Mouse (Mus musculus) forebrain, embryonic 13.5 days (tissue): ENCODE measurements around the gene Ccdc115. TPM values are rescaled to one million over a fixed set of nuclear protein-coding genes. Genes with fewer than 3 reads are reported as not detected.
"Not testable (repeated sequence)": the region's sequence is repeated elsewhere in the genome, so short reads cannot be mapped to it uniquely, and the experiment has no call there.

Experiments used
- ATAC-seq: fragments of 200-750 bp; cut with Nextera tagmentation; 2 replicates; pipeline ENCODE4 v1.8.0; 2017
- H3K27ac ChIP-seq: fragments of 300-500 bp; sonication (generic); 2 replicates; pipeline ENCODE4 v1.5.1; 2015; ENCODE audit warnings: inconsistent platforms, mild to moderate bottlenecking, moderate library complexity
- H3K27me3 ChIP-seq: fragments of 300-500 bp; sonication (generic); 2 replicates; pipeline ENCODE4 v1.6.1; 2015; ENCODE audit warnings: mild to moderate bottlenecking, inconsistent platforms
- H3K36me3 ChIP-seq: fragments of 300-500 bp; sonication (generic); 2 replicates; pipeline ENCODE4 v1.6.1; 2015; ENCODE audit warnings: mild to moderate bottlenecking, inconsistent platforms; ENCODE audit not compliant: poor library complexity, severe bottlenecking
- H3K4me1 ChIP-seq: fragments of 300-500 bp; sonication (generic); 2 replicates; pipeline ENCODE4 v1.6.1; 2015; ENCODE audit warnings: inconsistent platforms
- H3K4me2 ChIP-seq: fragments of 300-500 bp; sonication (generic); 2 replicates; pipeline ENCODE4 v1.6.1; 2015; ENCODE audit warnings: inconsistent platforms, mild to moderate bottlenecking, moderate library complexity
- H3K4me3 ChIP-seq: fragments of 300-500 bp; sonication (generic); 2 replicates; pipeline ENCODE4 v1.5.1; 2015; ENCODE audit warnings: mild to moderate bottlenecking, inconsistent platforms
- H3K9ac ChIP-seq: fragments of 300-500 bp; sonication (generic); 2 replicates; pipeline ENCODE4 v1.6.1; 2015; ENCODE audit warnings: mild to moderate bottlenecking, inconsistent platforms
- H3K9me3 ChIP-seq: fragments of 300-500 bp; sonication (generic); replicated peaks from 2 replicates; pipeline ENCODE4 v1.6.1; 2016; ENCODE audit warnings: inconsistent platforms
- WGBS: fragments of 180-500 bp; shearing (Covaris S2); methylation state at CpG from one replicate; pipeline ENCODE4 v1.1.7; 2015; 5-methylcytosine and 5-hydroxymethylcytosine counted together
- polyA plus RNA-seq: library from polyadenylated mRNA; unstranded; fragments of >200 nt; fragmentation: Nextera tagmentation; extraction: Ambion mirVana; gene quantifications from 2 replicates; pipeline ENCODE4 v1.2.1, GENCODE M21; 2015

Ccdc115 gene
- polyA plus RNA-seq, 1 experiment from 2014 or later = 68.2 TPM

GRCm38 (mm10) chr1:34468051-34468450 is 28.6 kb upstream of the Ccdc115 start:
- 65% methylated on average over 3 of the region's 3 CpGs for WGBS
- ATAC-seq = no peak
- no peak overlapping the region for H3K27ac ChIP-seq
- no peak overlapping the region for H3K4me3 ChIP-seq
- peaks cover 23% of the 10 kb centered on the region for H3K27me3 ChIP-seq
- no peak overlapping the region for H3K4me2 ChIP-seq
- no peaks in the 10 kb centered on the region for H3K36me3 ChIP-seq
- no peak overlapping the region for H3K9ac ChIP-seq
- no peaks in the 10 kb centered on the region for H3K9me3 ChIP-seq
- peaks cover 8% of the 10 kb centered on the region for H3K4me1 ChIP-seq

- 81% methylated on average over 6 of the region's 6 CpGs for WGBS
- H3K27ac ChIP-seq = no peak overlapping the region
- H3K4me1 ChIP-seq = no peaks in the 10 kb centered on the region
- H3K9me3 ChIP-seq = no peaks in the 10 kb centered on the region
- H3K4me3 ChIP-seq = no peak overlapping the region
- H3K36me3 ChIP-seq = no peaks in the 10 kb centered on the region
- H3K4me2 ChIP-seq = no peak overlapping the region
- H3K27me3 ChIP-seq = peaks cover 12% of the 10 kb centered on the region
- no peak for ATAC-seq
- no peak overlapping the region for H3K9ac ChIP-seq
These were observed 26.0 kb upstream of the Ccdc115 start for GRCm38 (mm10) chr1:34465445-34465844.

- no peak for ATAC-seq
- Histone ChIP-seq H3K9ac (no peak overlapping the region), H3K27ac (no peak overlapping the region), H3K4me1 (peaks cover 4% of the 10 kb centered on the region), H3K36me3 (no peaks in the 10 kb centered on the region), H3K4me3 (no peak overlapping the region), H3K4me2 (no peak overlapping the region), H3K9me3 (no peaks in the 10 kb centered on the region), H3K27me3 (peaks cover 21% of the 10 kb centered on the region)
- WGBS = 91% methylated on average over 8 of the region's 8 CpGs
These were observed 24.9 kb upstream of the Ccdc115 start for GRCm38 (mm10) chr1:34464310-34464817.

GRCm38 (mm10) chr1:34462766-34463165 is 23.3 kb upstream of the Ccdc115 start:
- Histone ChIP-seq H3K4me3 (no peak overlapping the region), H3K27ac (no peak overlapping the region), H3K27me3 (peaks cover 37% of the 10 kb centered on the region), H3K9ac (no peak overlapping the region), H3K9me3 (no peaks in the 10 kb centered on the region), H3K4me2 (no peak overlapping the region), H3K4me1 (peaks cover 4% of the 10 kb centered on the region), H3K36me3 (no peaks in the 10 kb centered on the region)
- no peak for ATAC-seq
- WGBS = 14% methylated on average over 7 of the region's 7 CpGs

- 1% methylated on average over 15 of the region's 15 CpGs for WGBS
These were observed 20.6 kb upstream of the Ccdc115 start for GRCm38 (mm10) chr1:34460061-34460441.

GRCm38 (mm10) chr1:34459284-34460060 is 20.0 kb upstream of the Ccdc115 start, which contains the start of gene Ptpn18:
Gene Ptpn18, plus strand, starts transcription at chr1:34459762.
- peaks cover 4% of the 10 kb centered on the region for H3K4me1 ChIP-seq
- H3K27me3 ChIP-seq = peaks cover 46% of the 10 kb centered on the region
- no peaks in the 10 kb centered on the region for H3K36me3 ChIP-seq
- no peaks in the 10 kb centered on the region for H3K9me3 ChIP-seq
- ATAC-seq = peak; percentile 96
- H3K9ac ChIP-seq = peak within 1 kb of the TSS; percentile 66
- H3K27ac ChIP-seq = no peak within 1 kb of the TSS
- H3K4me3 ChIP-seq = peak within 1 kb of the TSS; percentile 59
- peak within 1 kb of the TSS; percentile 93 for H3K4me2 ChIP-seq
- under 1% methylated on average over 47 of the region's 48 CpGs for WGBS

More at GRCm38 (mm10) chr1:34460061-34460441, 20.6 kb upstream of the Ccdc115 start:
- Histone ChIP-seq H3K36me3 (no peaks in the 10 kb centered on the region), H3K4me2 (peak overlapping the region; percentile 93), H3K9ac (peak overlapping the region; percentile 66), H3K9me3 (no peaks in the 10 kb centered on the region), H3K27me3 (peaks cover 46% of the 10 kb centered on the region), H3K4me1 (peaks cover 4% of the 10 kb centered on the region), H3K27ac (no peak overlapping the region), H3K4me3 (peak overlapping the region; percentile 59)
- no peak; the same call in 1 of the 2 replicates for ATAC-seq

GRCm38 (mm10) chr1:34458431-34458830 is 19.0 kb upstream of the Ccdc115 start:
- Histone ChIP-seq H3K36me3 (no peaks in the 10 kb centered on the region), H3K27ac (no peak overlapping the region), H3K4me3 (no peak overlapping the region), H3K27me3 (peaks cover 46% of the 10 kb centered on the region), H3K4me1 (peaks cover 4% of the 10 kb centered on the region), H3K4me2 (no peak overlapping the region), H3K9me3 (no peaks in the 10 kb centered on the region), H3K9ac (no peak overlapping the region)
- WGBS = 26% methylated on average over 8 of the region's 8 CpGs
- no peak for ATAC-seq

- Histone ChIP-seq H3K4me3 (no peak overlapping the region), H3K36me3 (peaks cover 56% of the 10 kb centered on the region), H3K27me3 (no peaks in the 10 kb centered on the region), H3K27ac (no peak overlapping the region), H3K4me2 (no peak overlapping the region), H3K9me3 (no peaks in the 10 kb centered on the region), H3K4me1 (peaks cover 21% of the 10 kb centered on the region), H3K9ac (no peak overlapping the region)
- ATAC-seq = no peak
- WGBS = 93% methylated on average over 6 of the region's 6 CpGs
These were observed 3.7 kb upstream of the Ccdc115 start for GRCm38 (mm10) chr1:34443124-34443523.

- H3K4me3 ChIP-seq = peak overlapping the region; percentile 63
- peak overlapping the region; percentile 61; the same call in 1 of the 2 replicates for H3K27ac ChIP-seq
- H3K36me3 ChIP-seq = peaks cover 41% of the 10 kb centered on the region
- H3K9ac ChIP-seq = peak overlapping the region; percentile 69
- no peaks in the 10 kb centered on the region for H3K9me3 ChIP-seq
- 10% methylated on average over 31 of the region's 31 CpGs for WGBS
- H3K4me1 ChIP-seq = peaks cover 24% of the 10 kb centered on the region
- peak overlapping the region; percentile 76 for H3K4me2 ChIP-seq
- H3K27me3 ChIP-seq = no peaks in the 10 kb centered on the region
- peak; percentile 50 for ATAC-seq
These were observed 624 bp upstream of the Ccdc115 start for GRCm38 (mm10) chr1:34439961-34440630.

GRCm38 (mm10) chr1:34438381-34439051 is 956 bp downstream of the Ccdc115 start:
- ATAC-seq = no peak
- peak overlapping the region; percentile 65 for H3K9ac ChIP-seq
- peak overlapping the region; percentile 63 for H3K4me3 ChIP-seq
- H3K4me2 ChIP-seq = peak overlapping the region; percentile 72
- peaks cover 25% of the 10 kb centered on the region for H3K36me3 ChIP-seq
- no peak overlapping the region for H3K27ac ChIP-seq
- no peaks in the 10 kb centered on the region for H3K9me3 ChIP-seq
- peaks cover 32% of the 10 kb centered on the region for H3K4me1 ChIP-seq
- no peaks in the 10 kb centered on the region for H3K27me3 ChIP-seq
- WGBS = 41% methylated on average over 17 of the region's 20 CpGs

- Histone ChIP-seq H3K4me1 (peaks cover 38% of the 10 kb centered on the region), H3K36me3 (peaks cover 16% of the 10 kb centered on the region)
- not testable (repeated sequence) for H3K4me3 ChIP-seq, ATAC-seq, H3K9me3 ChIP-seq, H3K27ac ChIP-seq, H3K9ac ChIP-seq, H3K4me2 ChIP-seq, H3K27me3 ChIP-seq
- 99% methylated on average over 8 of the region's 8 CpGs for WGBS
These were observed 2.1 kb downstream of the Ccdc115 start for GRCm38 (mm10) chr1:34437366-34437765.

GRCm38 (mm10) chr1:34436374-34436773 is 3.1 kb downstream of the Ccdc115 start:
- H3K36me3 ChIP-seq = peaks cover 13% of the 10 kb centered on the region
- H3K27me3 ChIP-seq = no peaks in the 10 kb centered on the region
- ATAC-seq = no peak
- 82% methylated on average over 3 of the region's 3 CpGs for whole genome bisulfite sequencing
- no peak overlapping the region for H3K4me2 ChIP-seq
- H3K4me1 ChIP-seq = peaks cover 37% of the 10 kb centered on the region
- H3K9me3 ChIP-seq = peaks cover 9% of the 10 kb centered on the region
- no peak overlapping the region for H3K9ac ChIP-seq
- no peak overlapping the region for H3K27ac ChIP-seq
- H3K4me3 ChIP-seq = no peak overlapping the region
